Mouse (Mus musculus): ENCODE results near the gene Gm11563.

GRCm38 (mm10) chr11:99614796-99615363 lies 43.9 kb downstream of the Gm11563 start, which contains the start of gene Krtap2-4:
- TF ChIP-seq EP300 (IDR thresholded peaks at IDR 0.05; ENCODE audit: insufficient read depth, low read depth, low read length) (no peak), CTCF (IDR thresholded peaks at IDR 0.05; ENCODE audit: low read depth, low read length) (no peak)

Measured in ES-Bruce4 (cell line).